Mouse (Mus musculus) spleen, adult 2 months (tissue): ENCODE measurements around the gene Mrrf. TPM values are rescaled to one million over a fixed set of nuclear protein-coding genes. Genes with fewer than 3 reads are reported as not detected.

ENCODE experiments used
- DNase-seq, 2 experiments: peaks; one replicate each; pipeline versions ENCODE4 v3.0.0 to v3.0.0-alpha.2; 2012 to 2021; ENCODE audit warnings: low spot score in 2 of 2, low read depth in 1 of 2
- H3K27ac ChIP-seq: fragments of 200-500 bp; 2 replicates; pipeline ENCODE4 v1.5.1; 2012; ENCODE audit warnings: low read length, inconsistent platforms; ENCODE audit not compliant: insufficient read depth
- H3K27me3 ChIP-seq: fragments of 200-500 bp; 2 replicates; pipeline ENCODE4 v1.6.1; 2012; ENCODE audit warnings: mild to moderate bottlenecking, moderate library complexity, low read length, inconsistent platforms; ENCODE audit not compliant: control insufficient read depth, insufficient read depth
- H3K36me3 ChIP-seq: fragments of 200-500 bp; 2 replicates; pipeline ENCODE4 v1.6.1; 2012; ENCODE audit warnings: mild to moderate bottlenecking, low read length, inconsistent platforms; ENCODE audit not compliant: control insufficient read depth, insufficient read depth
- H3K4me1 ChIP-seq: fragments of 200-500 bp; 2 replicates; pipeline ENCODE4 v1.6.1; 2011; ENCODE audit warnings: inconsistent platforms; ENCODE audit not compliant: control insufficient read depth, insufficient read depth, insufficient read length
- H3K4me3 ChIP-seq: fragments of 200-500 bp; 2 replicates; pipeline ENCODE4 v1.5.1; 2011; ENCODE audit warnings: mild to moderate bottlenecking, inconsistent platforms; ENCODE audit not compliant: insufficient read depth, insufficient read length; ENCODE audit errors: extremely low read depth
- CTCF ChIP-seq: fragments of 200-500 bp; IDR thresholded peaks from 2 replicates; pipeline ENCODE4 v1.5.1; 2011; ENCODE audit warnings: mild to moderate bottlenecking, inconsistent platforms; ENCODE audit not compliant: insufficient read depth, insufficient read length, insufficient replicate concordance; ENCODE audit errors: extremely low read depth
- POLR2A ChIP-seq: fragments of 200-500 bp; IDR thresholded peaks from 2 replicates; pipeline ENCODE4 v1.6.1; 2011; ENCODE audit warnings: low read depth, low read length, inconsistent platforms
- WGBS: fragments of 180-500 bp; shearing (Covaris S2); methylation state at CpG from one replicate; pipeline ENCODE4 v1.1.7; 2018; 5-methylcytosine and 5-hydroxymethylcytosine counted together
- polyA plus RNA-seq: library from polyadenylated mRNA; depleted of rRNA; stranded (reverse); fragments of >200 nt; gene quantifications from 2 replicates; pipeline ENCODE4 v1.2.3, GENCODE M21; 2012

The Mrrf gene
- polyA plus RNA-seq, 1 experiment = 13.4 TPM

DNA sequence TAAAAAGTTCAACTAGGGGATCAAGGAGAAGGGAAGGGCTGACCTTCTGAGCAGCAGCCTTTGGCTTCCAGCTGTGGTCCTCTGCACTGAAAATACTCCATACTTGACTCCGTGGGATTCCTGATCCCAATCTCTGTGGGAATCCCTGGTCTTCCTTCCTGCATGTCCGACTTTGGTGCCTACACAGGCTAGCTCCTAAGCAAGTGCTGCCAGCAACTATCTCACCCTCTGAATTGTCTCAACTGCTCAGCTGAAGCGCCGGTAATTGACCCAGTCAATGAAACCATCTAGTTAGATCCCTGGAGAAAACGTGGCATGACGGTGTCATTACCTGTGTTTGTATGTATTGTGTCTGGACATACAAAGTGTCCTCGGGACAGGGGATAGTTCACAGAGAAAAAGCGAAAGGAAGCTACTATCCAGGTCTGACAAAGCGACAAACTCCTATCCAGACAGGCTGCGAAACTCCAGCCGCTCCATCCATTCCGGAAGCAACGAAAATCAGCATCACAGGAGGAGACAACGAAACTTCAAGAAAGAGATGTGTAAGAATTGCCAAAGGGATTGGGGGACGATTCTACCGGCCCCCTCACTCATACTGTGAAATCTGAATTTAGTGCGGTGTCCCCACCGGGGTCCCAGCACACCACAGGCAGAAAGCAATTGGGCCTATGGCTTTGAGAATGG, 38.9 kb upstream of the Mrrf start:
- Histone ChIP-seq H3K27me3 (peaks cover 11% of the 10 kb centered on the region), H3K4me1 (no peaks in the 10 kb centered on the region), H3K4me3 (no peak overlapping the region), H3K36me3 (no peaks in the 10 kb centered on the region), H3K27ac (no peak overlapping the region)
- DNase-seq = no peak
- no peak for TF ChIP-seq CTCF
- no peak for TF ChIP-seq POLR2A
- 15% methylated on average over 18 of the region's 18 CpGs for WGBS

- DNase-seq = no peak
- H3K27me3 ChIP-seq = peaks cover 10% of the 10 kb centered on the region
- WGBS = 25% methylated on average over 5 of the region's 5 CpGs
- no peaks in the 10 kb centered on the region for H3K4me1 ChIP-seq
- TF ChIP-seq POLR2A (no peak), CTCF (no peak)
- no peaks in the 10 kb centered on the region for H3K36me3 ChIP-seq
- no peak overlapping the region for H3K27ac ChIP-seq
- no peak overlapping the region for H3K4me3 ChIP-seq
These were observed 38.2 kb upstream of the Mrrf start for GRCm38 (mm10) chr2:36098021-36098420.

- Histone ChIP-seq H3K4me3 (no peak overlapping the region), H3K4me1 (peaks cover 4% of the 10 kb centered on the region), H3K27me3 (peaks cover 17% of the 10 kb centered on the region), H3K36me3 (no peaks in the 10 kb centered on the region), H3K27ac (no peak overlapping the region)
- DNase-seq = no peak
- TF ChIP-seq CTCF = no peak
- TF ChIP-seq POLR2A = no peak
- 56% methylated on average over 6 of the region's 6 CpGs for WGBS
These were observed 36.5 kb upstream of the Mrrf start for GRCm38 (mm10) chr2:36099739-36100138.

- Histone ChIP-seq H3K27me3 (peaks cover 21% of the 10 kb centered on the region), H3K4me1 (peaks cover 4% of the 10 kb centered on the region), H3K27ac (no peak overlapping the region), H3K4me3 (no peak overlapping the region), H3K36me3 (no peaks in the 10 kb centered on the region)
- no peak for DNase-seq
- no peak for TF ChIP-seq POLR2A
- TF ChIP-seq CTCF = no peak
- WGBS = 12% methylated on average over 28 of the region's 28 CpGs
These were observed 34.2 kb upstream of the Mrrf start for GRCm38 (mm10) chr2:36101866-36102558.

GRCm38 (mm10) chr2:36102559-36102946, 33.6 kb upstream of the Mrrf start:
- no peak for TF ChIP-seq POLR2A
- no peak for TF ChIP-seq CTCF

GRCm38 (mm10) chr2:36103069-36103554, 33.1 kb upstream of the Mrrf start:
- Histone ChIP-seq H3K4me3 (no peak overlapping the region), H3K27me3 (peaks cover 21% of the 10 kb centered on the region), H3K36me3 (no peaks in the 10 kb centered on the region), H3K4me1 (peaks cover 4% of the 10 kb centered on the region), H3K27ac (no peak overlapping the region)
- WGBS = 5% methylated on average over 21 of the region's 21 CpGs
- TF ChIP-seq CTCF (no peak), POLR2A (no peak)
- DNase-seq = no peak

More at GRCm38 (mm10) chr2:36102559-36102946, 33.6 kb upstream of the Mrrf start:
- 9% methylated on average over 21 of the region's 21 CpGs for WGBS
- no peak for DNase-seq
- Histone ChIP-seq H3K4me3 (no peak overlapping the region), H3K36me3 (no peaks in the 10 kb centered on the region), H3K27me3 (peaks cover 21% of the 10 kb centered on the region), H3K4me1 (peaks cover 4% of the 10 kb centered on the region), H3K27ac (no peak overlapping the region)
